Mouse (Mus musculus) liver, embryonic 16.5 days (tissue): Measurements from ENCODE around the gene Cep170. TPM values are rescaled to one million over a fixed set of nuclear protein-coding genes. Genes with fewer than 3 reads are reported as not detected.

Experiments
- ATAC-seq: fragments of 200-750 bp; cut with Nextera tagmentation; 2 replicates; pipeline ENCODE4 v1.8.0; 2017; ENCODE audit warnings: low read depth, mild to moderate bottlenecking, moderate number of reproducible peaks, moderate library complexity
- H3K27ac ChIP-seq: fragments of 300-500 bp; sonication (generic); 2 replicates; pipeline ENCODE4 v1.5.1; 2014; ENCODE audit warnings: mild to moderate bottlenecking, low read length
- H3K27me3 ChIP-seq: fragments of 300-500 bp; sonication (generic); 2 replicates; pipeline ENCODE4 v1.6.1; 2014; ENCODE audit warnings: low read depth, low read length, mixed read lengths; ENCODE audit not compliant: control insufficient read depth, insufficient read depth
- H3K36me3 ChIP-seq: fragments of 300-500 bp; sonication (generic); 2 replicates; pipeline ENCODE4 v1.6.1; 2014; ENCODE audit warnings: mild to moderate bottlenecking; ENCODE audit not compliant: control insufficient read depth, insufficient read depth
- H3K4me1 ChIP-seq: fragments of 300-500 bp; sonication (generic); 2 replicates; pipeline ENCODE4 v1.6.1; 2014; ENCODE audit warnings: low read depth, low read length, mixed read lengths; ENCODE audit not compliant: control insufficient read depth
- H3K4me2 ChIP-seq: fragments of 300-500 bp; sonication (generic); 2 replicates; pipeline ENCODE4 v1.6.1; 2014; ENCODE audit warnings: low read depth, low read length, mixed read lengths
- H3K4me3 ChIP-seq: fragments of 300-500 bp; sonication (generic); 2 replicates; pipeline ENCODE4 v1.5.1; 2014; ENCODE audit warnings: low read depth, mild to moderate bottlenecking, low read length
- H3K9ac ChIP-seq: fragments of 300-500 bp; sonication (generic); 2 replicates; pipeline ENCODE4 v1.6.1; 2014; ENCODE audit warnings: low read depth, low read length
- H3K9me3 ChIP-seq: fragments of 300-500 bp; sonication (generic); replicated peaks from 2 replicates; pipeline ENCODE4 v1.6.1; 2016; ENCODE audit warnings: low read length; ENCODE audit not compliant: control insufficient read depth
- WGBS: fragments of 180-500 bp; shearing (Covaris S2); extraction: QIAGEN DNeasy Blood & Tissue Kit; methylation state at CpG from one replicate; pipeline ENCODE4 v1.1.7; 2014; ENCODE audit not compliant: insufficient replicate concordance; 5-methylcytosine and 5-hydroxymethylcytosine counted together
- polyA plus RNA-seq: library from polyadenylated mRNA; unstranded; fragments of >200 nt; fragmentation: Nextera tagmentation; extraction: Ambion mirVana; gene quantifications from 2 replicates; pipeline ENCODE4 v1.2.1, GENCODE M21; 2015

Gene Cep170
- polyA plus RNA-seq, 1 experiment from 2014 or later = 6.4 TPM

DNA sequence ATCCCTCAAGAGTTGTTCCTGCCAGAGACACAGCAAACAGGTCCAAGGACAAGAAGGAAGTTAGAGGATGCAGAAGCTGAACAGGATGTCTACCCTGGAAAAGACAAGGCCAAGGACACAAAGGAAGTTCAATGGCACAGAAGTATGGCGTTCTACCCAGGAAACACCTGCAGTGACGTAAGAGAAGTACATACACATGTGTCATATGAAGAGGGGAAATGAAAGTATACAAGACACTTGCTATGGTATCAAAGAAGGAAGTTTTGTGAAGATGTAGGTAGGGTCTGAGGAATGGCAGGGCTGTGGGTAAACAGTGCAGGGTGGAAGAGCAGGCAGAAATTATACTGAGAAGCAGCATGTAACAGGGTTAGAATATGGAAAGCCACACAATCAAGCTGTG lies 81.0 kb downstream of the Cep170 start:
- no peak overlapping the region for H3K27ac ChIP-seq
- H3K27me3 ChIP-seq = no peaks in the 10 kb centered on the region
- H3K4me2 ChIP-seq = no peak overlapping the region
- H3K4me1 ChIP-seq = no peaks in the 10 kb centered on the region
- H3K9me3 ChIP-seq = no peaks in the 10 kb centered on the region
- no peak overlapping the region for H3K9ac ChIP-seq
- H3K36me3 ChIP-seq = no peaks in the 10 kb centered on the region; the same call in 1 of the 2 replicates
- WGBS = 54% methylated on average over 2 of the region's 2 CpGs
- no peak for ATAC-seq
- H3K4me3 ChIP-seq = no peak overlapping the region

- no peaks in the 10 kb centered on the region for H3K4me1 ChIP-seq
- ATAC-seq = no peak
- no peaks in the 10 kb centered on the region; the same call in 1 of the 2 replicates for H3K36me3 ChIP-seq
- no peak overlapping the region for H3K4me3 ChIP-seq
- H3K9me3 ChIP-seq = no peaks in the 10 kb centered on the region
- H3K4me2 ChIP-seq = no peak overlapping the region
- H3K27ac ChIP-seq = no peak overlapping the region
- H3K27me3 ChIP-seq = no peaks in the 10 kb centered on the region
- H3K9ac ChIP-seq = no peak overlapping the region
- 44% methylated on average over 2 of the region's 2 CpGs for WGBS
Observed at GRCm38 (mm10) chr1:176730528-176730927, 83.3 kb downstream of the Cep170 start.

- no peak overlapping the region for H3K4me3 ChIP-seq
- no peak overlapping the region for H3K4me2 ChIP-seq
- no peak for ATAC-seq
- H3K9me3 ChIP-seq = no peaks in the 10 kb centered on the region
- H3K36me3 ChIP-seq = no peaks in the 10 kb centered on the region
- no peaks in the 10 kb centered on the region for H3K27me3 ChIP-seq
- no peak overlapping the region for H3K9ac ChIP-seq
- H3K4me1 ChIP-seq = no peaks in the 10 kb centered on the region
- H3K27ac ChIP-seq = no peak overlapping the region
- WGBS = 70% methylated on average over 2 of the region's 2 CpGs
Observed at GRCm38 (mm10) chr1:176727372-176727771, 86.5 kb downstream of the Cep170 start.

GRCm38 (mm10) chr1:176724771-176725170 lies 89.1 kb downstream of the Cep170 start:
- no peaks in the 10 kb centered on the region for H3K27me3 ChIP-seq
- no peaks in the 10 kb centered on the region for H3K36me3 ChIP-seq
- H3K4me1 ChIP-seq = no peaks in the 10 kb centered on the region
- H3K9me3 ChIP-seq = no peaks in the 10 kb centered on the region
- no peak overlapping the region for H3K4me2 ChIP-seq
- WGBS = 78% methylated on average over 20 of the region's 20 CpGs
- no peak for ATAC-seq
- H3K27ac ChIP-seq = no peak overlapping the region
- H3K4me3 ChIP-seq = no peak overlapping the region
- H3K9ac ChIP-seq = no peak overlapping the region

- 48% methylated on average over 8 of the region's 8 CpGs for WGBS
- ATAC-seq = no peak
Observed at GRCm38 (mm10) chr1:176723858-176724713, 89.8 kb downstream of the Cep170 start.

DNA sequence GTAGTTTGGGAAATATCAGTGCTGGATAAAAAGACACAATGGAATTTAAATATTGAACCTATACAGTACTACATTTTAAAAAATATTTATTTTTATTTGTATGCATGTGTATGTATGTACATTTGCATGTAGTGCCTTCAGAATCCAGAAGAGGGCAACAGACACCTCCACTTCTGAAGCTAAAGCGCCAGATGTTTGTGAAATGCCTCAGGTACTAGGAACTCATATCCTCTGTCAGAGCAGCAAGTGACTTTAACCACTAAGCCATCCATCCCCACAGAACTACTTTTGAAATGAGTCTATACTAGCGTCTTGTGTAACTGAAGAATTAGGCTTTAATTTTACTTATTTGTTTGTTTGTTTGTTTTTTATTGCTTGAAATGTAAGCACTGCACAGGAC lies 101.4 kb downstream of the Cep170 start:
- Histone ChIP-seq H3K36me3 (no peaks in the 10 kb centered on the region), H3K4me2 (no peak overlapping the region), H3K4me1 (no peaks in the 10 kb centered on the region), H3K27me3 (no peaks in the 10 kb centered on the region), H3K27ac (no peak overlapping the region), H3K4me3 (no peak overlapping the region), H3K9me3 (no peaks in the 10 kb centered on the region), H3K9ac (no peak overlapping the region)
- ATAC-seq = no peak
- 21% methylated on average over 2 of the region's 2 CpGs for WGBS

More at GRCm38 (mm10) chr1:176723858-176724713, 89.8 kb downstream of the Cep170 start:
- Histone ChIP-seq H3K9ac (no peak overlapping the region), H3K4me2 (no peak overlapping the region), H3K27me3 (no peaks in the 10 kb centered on the region), H3K4me1 (no peaks in the 10 kb centered on the region), H3K4me3 (no peak overlapping the region), H3K36me3 (no peaks in the 10 kb centered on the region), H3K9me3 (no peaks in the 10 kb centered on the region), H3K27ac (no peak overlapping the region)

- 54% methylated on average over 1 of the region's 1 CpGs for WGBS
- ATAC-seq = no peak
- Histone ChIP-seq H3K9ac (no peak overlapping the region), H3K27me3 (no peaks in the 10 kb centered on the region), H3K9me3 (no peaks in the 10 kb centered on the region), H3K27ac (no peak overlapping the region), H3K4me3 (no peak overlapping the region), H3K4me1 (no peaks in the 10 kb centered on the region), H3K36me3 (no peaks in the 10 kb centered on the region), H3K4me2 (no peak overlapping the region)
Observed at GRCm38 (mm10) chr1:176700226-176700625, 113.6 kb downstream of the Cep170 start.

DNA sequence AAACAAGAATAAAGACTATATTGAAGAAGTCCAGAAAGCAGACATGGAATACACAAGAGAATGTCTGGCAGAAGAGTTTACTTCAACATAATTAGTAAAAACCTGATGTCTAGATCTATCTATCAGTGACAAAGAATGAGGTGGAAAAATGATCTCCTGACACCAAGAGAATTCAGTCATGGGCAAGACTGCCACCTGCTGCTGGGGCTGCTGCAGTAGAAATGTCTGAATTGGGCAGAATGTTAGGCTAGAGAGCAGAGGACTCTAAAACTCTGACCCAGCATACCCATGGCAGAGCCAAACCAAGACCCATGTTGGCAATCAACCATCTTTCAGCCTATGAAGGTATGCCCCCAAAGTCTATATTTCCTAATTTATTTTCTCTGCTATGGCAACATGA lies 114.1 kb downstream of the Cep170 start:
- Histone ChIP-seq H3K4me1 (no peaks in the 10 kb centered on the region), H3K4me2 (no peak overlapping the region), H3K27ac (no peak overlapping the region), H3K9me3 (no peaks in the 10 kb centered on the region), H3K4me3 (no peak overlapping the region), H3K36me3 (no peaks in the 10 kb centered on the region), H3K9ac (no peak overlapping the region), H3K27me3 (no peaks in the 10 kb centered on the region)
- ATAC-seq = no peak

DNA sequence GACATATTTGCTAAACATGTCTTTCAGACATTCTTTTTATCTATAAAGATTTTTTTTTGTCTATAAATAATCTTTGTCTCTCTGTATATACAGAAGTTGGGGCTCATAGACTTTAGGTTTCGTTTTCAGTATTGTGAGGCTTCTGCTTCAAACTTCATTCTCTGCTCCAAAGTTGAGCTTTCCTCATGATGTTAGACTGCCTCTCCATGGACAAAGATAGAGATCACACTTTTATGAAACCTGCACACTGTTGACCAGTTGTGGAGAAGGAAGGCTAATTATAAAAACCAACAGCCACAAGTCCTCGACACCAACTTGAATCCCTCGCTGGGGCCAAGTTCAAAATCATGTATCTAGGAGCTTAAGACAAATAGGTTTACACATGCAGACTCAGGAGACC lies 115.2 kb downstream of the Cep170 start:
- Histone ChIP-seq H3K27me3 (no peaks in the 10 kb centered on the region), H3K4me2 (no peak overlapping the region), H3K9me3 (no peaks in the 10 kb centered on the region), H3K4me3 (no peak overlapping the region), H3K36me3 (no peaks in the 10 kb centered on the region), H3K4me1 (no peaks in the 10 kb centered on the region), H3K9ac (no peak overlapping the region), H3K27ac (no peak overlapping the region)
- ATAC-seq = no peak
- WGBS = 52% methylated on average over 3 of the region's 3 CpGs
